Mouse (Mus musculus) midbrain, embryonic 10.5 days (tissue): Measurements from ENCODE around the gene Stxbp5. TPM values are rescaled to one million over a fixed set of nuclear protein-coding genes. Genes with fewer than 3 reads are reported as not detected.
A peak's percentile ranks its signal among the peaks of the same experiment; 100 is the strongest.

Source experiments
- DNase-seq: peaks from one replicate; pipeline ENCODE4 v3.0.0-alpha.2; 2017; ENCODE audit warnings: low spot score
- H3K27ac ChIP-seq: fragments of 300-500 bp; sonication (generic); replicated peaks from 2 replicates; pipeline ENCODE4 v1.5.1; 2016; ENCODE audit warnings: mild to moderate bottlenecking
- H3K27me3 ChIP-seq: fragments of 300-500 bp; sonication (generic); 2 replicates; pipeline ENCODE4 v1.6.1; 2016; ENCODE audit warnings: low read depth, mild to moderate bottlenecking; ENCODE audit not compliant: poor library complexity, severe bottlenecking
- H3K36me3 ChIP-seq: fragments of 300-500 bp; sonication (generic); 2 replicates; pipeline ENCODE4 v1.6.1; 2016; ENCODE audit warnings: mild to moderate bottlenecking, moderate library complexity
- H3K4me1 ChIP-seq: fragments of 300-500 bp; sonication (generic); 2 replicates; pipeline ENCODE4 v1.6.1; 2016
- H3K4me3 ChIP-seq: fragments of 300-500 bp; sonication (generic); 2 replicates; pipeline ENCODE4 v1.5.1; 2016; ENCODE audit warnings: mild to moderate bottlenecking, moderate library complexity
- H3K9me3 ChIP-seq: fragments of 300-500 bp; sonication (generic); replicated peaks from 2 replicates; pipeline ENCODE4 v1.6.1; 2016; ENCODE audit warnings: mild to moderate bottlenecking
- WGBS: fragments of 180-500 bp; shearing (Covaris S2); methylation state at CpG from one replicate; pipeline ENCODE4 v1.1.7; 2016; 5-methylcytosine and 5-hydroxymethylcytosine counted together
- polyA plus RNA-seq: library from polyadenylated mRNA; unstranded; fragments of >200 nt; fragmentation: Nextera tagmentation; extraction: Ambion mirVana; gene quantifications from 2 replicates; pipeline ENCODE4 v1.2.1, GENCODE M21; 2016

Gene Stxbp5
- 3.1 and 4.0 TPM in 2 replicates for polyA plus RNA-seq

- Histone ChIP-seq H3K4me3 (peak within 1 kb of the TSS; percentile 86), H3K4me1 (peaks cover 37% of the 10 kb centered on the region), H3K36me3 (no peaks in the 10 kb centered on the region), H3K27me3 (no peaks in the 10 kb centered on the region), H3K27ac (peak within 1 kb of the TSS; percentile 98), H3K9me3 (no peaks in the 10 kb centered on the region)
- DNase-seq, result peak; percentile 88
- under 1% methylated on average over 51 of the region's 52 CpGs for WGBS
Measured at GRCm38 (mm10) chr10:9901071-9901696, at the start of gene Stxbp5. Stxbp5 (minus strand) TSS chr10:9901079.

- no peaks in the 10 kb centered on the region for H3K4me1 ChIP-seq
- H3K4me3 ChIP-seq, result no peak overlapping the region
- no peak for DNase-seq
- H3K27ac ChIP-seq, result no peak overlapping the region
- no peaks in the 10 kb centered on the region for H3K36me3 ChIP-seq
- no peaks in the 10 kb centered on the region for H3K27me3 ChIP-seq
- WGBS, result 92% methylated on average over 5 of the region's 5 CpGs
- H3K9me3 ChIP-seq, result no peaks in the 10 kb centered on the region
Measured at GRCm38 (mm10) chr10:9912395-9912794, 11.5 kb upstream of the Stxbp5 start.

GRCm38 (mm10) chr10:9907919-9908502, 7.1 kb upstream of the Stxbp5 start:
- Histone ChIP-seq H3K4me1 (no peaks in the 10 kb centered on the region), H3K27ac (no peak overlapping the region), H3K4me3 (no peak overlapping the region), H3K27me3 (no peaks in the 10 kb centered on the region), H3K36me3 (no peaks in the 10 kb centered on the region), H3K9me3 (no peaks in the 10 kb centered on the region)
- no peak for DNase-seq
- 90% methylated on average over 8 of the region's 8 CpGs for WGBS

- H3K27ac ChIP-seq, result no peak overlapping the region
- H3K9me3 ChIP-seq, result no peaks in the 10 kb centered on the region
- 91% methylated on average over 2 of the region's 2 CpGs for WGBS
- no peak for DNase-seq
- no peaks in the 10 kb centered on the region for H3K36me3 ChIP-seq
- no peaks in the 10 kb centered on the region for H3K27me3 ChIP-seq
- no peak overlapping the region for H3K4me3 ChIP-seq
- H3K4me1 ChIP-seq, result no peaks in the 10 kb centered on the region
Measured at GRCm38 (mm10) chr10:9907519-9907918, 6.6 kb upstream of the Stxbp5 start.

- H3K36me3 ChIP-seq, result no peaks in the 10 kb centered on the region
- no peaks in the 10 kb centered on the region for H3K4me1 ChIP-seq
- no peak for DNase-seq
- H3K4me3 ChIP-seq, result no peak overlapping the region
- no peak overlapping the region for H3K27ac ChIP-seq
- WGBS, result 47% methylated on average over 3 of the region's 3 CpGs
- H3K27me3 ChIP-seq, result no peaks in the 10 kb centered on the region
- H3K9me3 ChIP-seq, result no peaks in the 10 kb centered on the region
Measured at GRCm38 (mm10) chr10:9906185-9906584, 5.3 kb upstream of the Stxbp5 start.

- peaks cover 36% of the 10 kb centered on the region for H3K4me1 ChIP-seq
Measured at GRCm38 (mm10) chr10:9901697-9902239, 889 bp upstream of the Stxbp5 start.

GRCm38 (mm10) chr10:9900315-9901070, 386 bp downstream of the Stxbp5 start:
- DNase-seq, result peak; percentile 73
- Histone ChIP-seq H3K4me3 (peak overlapping the region; percentile 86), H3K4me1 (peaks cover 37% of the 10 kb centered on the region), H3K27me3 (no peaks in the 10 kb centered on the region), H3K36me3 (no peaks in the 10 kb centered on the region), H3K9me3 (no peaks in the 10 kb centered on the region), H3K27ac (peak overlapping the region; percentile 98)
- under 1% methylated on average over 77 of the region's 81 CpGs for WGBS

More at GRCm38 (mm10) chr10:9901697-9902239, 889 bp upstream of the Stxbp5 start:
- Histone ChIP-seq H3K9me3 (no peaks in the 10 kb centered on the region), H3K27me3 (no peaks in the 10 kb centered on the region), H3K36me3 (no peaks in the 10 kb centered on the region), H3K4me3 (peak overlapping the region; percentile 86), H3K27ac (peak overlapping the region; percentile 98)
- under 1% methylated on average over 16 of the region's 16 CpGs for WGBS
- DNase-seq, result peak; percentile 77

GRCm38 (mm10) chr10:9899816-9900215, 1.1 kb downstream of the Stxbp5 start:
- Histone ChIP-seq H3K27ac (no peak overlapping the region), H3K36me3 (peaks cover 6% of the 10 kb centered on the region; the same call in 1 of the 2 replicates), H3K4me1 (peaks cover 37% of the 10 kb centered on the region), H3K4me3 (peak overlapping the region; percentile 86), H3K9me3 (no peaks in the 10 kb centered on the region), H3K27me3 (no peaks in the 10 kb centered on the region)
- 2% methylated on average over 15 of the region's 15 CpGs for WGBS
- peak; percentile 21 for DNase-seq

GRCm38 (mm10) chr10:9899086-9899485, 1.8 kb downstream of the Stxbp5 start:
- no peaks in the 10 kb centered on the region for H3K27me3 ChIP-seq
- peaks cover 8% of the 10 kb centered on the region; the same call in 1 of the 2 replicates for H3K36me3 ChIP-seq
- peaks cover 37% of the 10 kb centered on the region for H3K4me1 ChIP-seq
- H3K27ac ChIP-seq, result no peak overlapping the region
- DNase-seq, result peak; percentile 44
- H3K9me3 ChIP-seq, result no peaks in the 10 kb centered on the region
- H3K4me3 ChIP-seq, result peak overlapping the region; percentile 86
- WGBS, result 3% methylated on average over 7 of the region's 7 CpGs

- WGBS, result 64% methylated on average over 5 of the region's 5 CpGs
- peaks cover 8% of the 10 kb centered on the region; the same call in 1 of the 2 replicates for H3K36me3 ChIP-seq
- peak overlapping the region; percentile 14; the same call in 1 of the 2 replicates for H3K4me3 ChIP-seq
- H3K27ac ChIP-seq, result no peak overlapping the region
- no peak for DNase-seq
- peaks cover 39% of the 10 kb centered on the region for H3K4me1 ChIP-seq
- no peaks in the 10 kb centered on the region for H3K27me3 ChIP-seq
- no peaks in the 10 kb centered on the region for H3K9me3 ChIP-seq
Measured at GRCm38 (mm10) chr10:9897852-9898251, 3.0 kb downstream of the Stxbp5 start.

GRCm38 (mm10) chr10:9893562-9893961, 7.3 kb downstream of the Stxbp5 start:
- Histone ChIP-seq H3K9me3 (no peaks in the 10 kb centered on the region), H3K4me1 (peaks cover 22% of the 10 kb centered on the region), H3K36me3 (peaks cover 8% of the 10 kb centered on the region; the same call in 1 of the 2 replicates), H3K4me3 (no peak overlapping the region), H3K27me3 (no peaks in the 10 kb centered on the region), H3K27ac (no peak overlapping the region)
- 91% methylated on average over 2 of the region's 2 CpGs for WGBS
- DNase-seq, result no peak

GRCm38 (mm10) chr10:9889651-9890050, 11.2 kb downstream of the Stxbp5 start:
- H3K9me3 ChIP-seq, result no peaks in the 10 kb centered on the region
- H3K4me3 ChIP-seq, result no peak overlapping the region

More at GRCm38 (mm10) chr10:9889651-9890050, 11.2 kb downstream of the Stxbp5 start:
- no peak overlapping the region for H3K27ac ChIP-seq
- 74% methylated on average over 8 of the region's 8 CpGs for WGBS
- H3K4me1 ChIP-seq, result 0 out of 2 replicates have a peak, but pooled peaks cover 3% of the 10 kb centered on the region
- H3K27me3 ChIP-seq, result no peaks in the 10 kb centered on the region
- H3K36me3 ChIP-seq, result peaks cover 16% of the 10 kb centered on the region
- DNase-seq, result no peak
